Mouse (Mus musculus): Measurements from ENCODE around the gene Atp6v1c2. TPM values are rescaled to one million over a fixed set of nuclear protein-coding genes. Genes with fewer than 3 reads are reported as not detected.
A peak's percentile ranks its signal among the peaks of the same experiment; 100 is the strongest.

The Atp6v1c2 gene
- polyA plus RNA-seq, 2 experiments from 2014 or later, result not detected

DNA sequence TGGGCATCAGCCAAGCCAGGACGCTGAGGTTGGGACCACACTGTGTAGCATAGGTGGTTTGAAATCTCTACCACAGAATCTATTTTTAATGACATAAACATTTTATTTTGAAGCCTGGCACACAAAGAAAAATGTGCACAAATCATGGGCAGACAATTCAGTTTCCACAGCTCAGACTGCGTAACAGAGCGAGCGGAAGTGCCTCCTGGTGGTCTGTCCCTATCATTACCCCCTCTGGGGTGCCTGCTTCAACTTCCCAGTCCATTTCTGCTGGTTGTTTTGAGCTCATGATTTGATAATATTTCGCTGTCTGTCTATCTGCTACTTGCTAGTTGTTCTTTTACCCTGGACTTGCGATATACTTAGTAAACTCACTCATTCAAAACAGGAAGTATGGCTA, 73.6 kb downstream of the Atp6v1c2 start:
- no peak for ATAC-seq

GRCm38 (mm10) chr12:17253069-17253468, 76.1 kb downstream of the Atp6v1c2 start:
- peak; percentile 84 for ATAC-seq

- no peak for ATAC-seq
Observed at GRCm38 (mm10) chr12:17250962-17251361, 78.2 kb downstream of the Atp6v1c2 start.

GRCm38 (mm10) chr12:17242041-17242440, 87.1 kb downstream of the Atp6v1c2 start:
- no peak for ATAC-seq

DNA sequence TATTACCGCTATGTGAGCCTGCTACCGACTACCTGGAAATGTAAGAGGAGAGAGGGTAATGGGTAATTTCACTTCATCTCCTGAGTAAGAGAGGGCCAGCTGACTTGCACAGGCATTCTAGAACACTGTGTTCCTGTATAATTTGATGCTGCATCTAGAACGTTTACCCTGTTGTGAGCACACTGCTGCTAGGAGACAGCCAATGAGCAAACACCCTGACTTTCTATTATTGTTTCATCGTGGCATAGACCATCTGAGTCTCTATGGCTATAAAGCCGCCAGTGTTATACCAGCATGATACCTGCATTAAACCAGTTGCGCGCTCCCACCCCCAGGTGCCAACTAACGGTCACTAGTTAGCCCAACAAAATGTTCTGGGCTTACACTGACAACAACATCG, 87.5 kb downstream of the Atp6v1c2 start:
- ATAC-seq, result no peak

GRCm38 (mm10) chr12:17241016-17241415, 88.1 kb downstream of the Atp6v1c2 start:
- ATAC-seq, result no peak

DNA sequence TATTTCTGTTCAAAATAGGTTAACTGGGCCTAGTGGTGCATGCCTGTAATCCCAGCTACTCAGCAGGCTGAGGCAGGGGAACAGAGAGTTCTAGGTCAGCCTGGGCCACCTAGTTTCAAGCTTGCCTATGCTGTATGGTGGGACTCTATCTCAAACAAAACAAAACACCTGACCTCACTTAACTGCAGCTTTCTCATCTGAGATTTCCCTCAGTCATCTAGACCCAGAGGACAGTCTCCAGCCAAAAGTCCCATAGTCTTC, 89.8 kb downstream of the Atp6v1c2 start:
- no peak for ATAC-seq

- ATAC-seq, result peak; percentile 45
Observed at GRCm38 (mm10) chr12:17238588-17239427, 90.4 kb downstream of the Atp6v1c2 start.

- no peak for ATAC-seq
Observed at GRCm38 (mm10) chr12:17235535-17236313, 93.4 kb downstream of the Atp6v1c2 start.

Other genes starting within 250 kb of the Atp6v1c2 start
- under 1 TPM in 1 of 2 experiments, not detected in 1; 0.08 TPM for gene Kcnf1, start 152.5 kb downstream of the Atp6v1c2 start, polyA plus RNA-seq (2017; shearing (Covaris generic))
- gene Pdia6, start 62.8 kb downstream of the Atp6v1c2 start, polyA plus RNA-seq (2017; shearing (Covaris generic)), result 100 to 1,000 TPM; 165 to 229 TPM
- 10 to 100 TPM; 29.4 to 39.4 TPM for gene Nol10, start 19.1 kb upstream of the Atp6v1c2 start, polyA plus RNA-seq (2017; shearing (Covaris generic))
- gene Odc1, start 215.4 kb upstream of the Atp6v1c2 start, polyA plus RNA-seq (2017; shearing (Covaris generic)), result 10 to 100 TPM; 16.6 to 23.3 TPM

Measured in CD4-positive, CD25-positive, alpha-beta regulatory T cell, adult 4 months (primary cell).